Mouse (Mus musculus): Measurements from ENCODE around the gene BC049762.

DNA sequence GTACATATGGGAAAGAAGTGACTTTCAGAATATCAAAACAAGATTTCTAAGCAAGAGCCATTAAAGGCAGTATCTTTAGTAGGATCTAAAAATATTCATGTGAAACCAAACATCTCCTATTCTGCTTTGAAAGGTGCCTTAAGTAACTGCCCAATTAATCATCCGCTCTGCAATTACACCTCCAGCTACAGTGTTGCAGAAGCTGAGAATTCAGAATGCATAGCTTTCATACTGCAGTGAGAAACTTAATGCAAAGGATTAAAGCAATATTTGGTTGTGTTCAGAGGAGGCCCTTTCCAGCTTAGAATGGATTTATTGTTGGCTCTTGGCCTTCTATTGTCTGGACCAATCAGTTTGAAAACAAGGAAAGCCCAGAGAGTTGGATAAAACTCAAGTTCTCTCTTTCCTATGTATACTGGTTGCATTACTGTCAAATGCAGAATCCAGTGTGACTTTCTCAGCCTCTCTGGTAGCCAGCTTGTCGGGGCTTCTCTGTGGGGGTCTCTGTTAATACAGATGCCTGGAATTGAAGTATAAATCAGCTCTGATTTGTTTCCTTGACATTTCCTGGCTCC, 31.2 kb upstream of the BC049762 start:
- TF ChIP-seq CTCF (IDR thresholded peaks at IDR 0.05; ENCODE audit: low read depth, low read length) = no peak
- TF ChIP-seq EP300 (IDR thresholded peaks at IDR 0.05; ENCODE audit: insufficient read depth, low read depth, low read length) = no peak
- no peak for TF ChIP-seq POLR2A (IDR thresholded peaks at IDR 0.05; ENCODE audit: insufficient read depth, low read length)

Data from ES-Bruce4 (cell line).